Mouse (Mus musculus) brain, embryonic 14.5 days (tissue): ENCODE data around the gene Yif1b.

ENCODE experiments used
- CTCF ChIP-seq: fragments of 200-500 bp; IDR thresholded peaks from 2 replicates; pipeline ENCODE4 v1.5.1; 2012; ENCODE audit warnings: inconsistent platforms, mild to moderate bottlenecking, moderate library complexity, borderline replicate concordance; ENCODE audit not compliant: insufficient read depth, insufficient read length; ENCODE audit errors: extremely low read depth
- POLR2A ChIP-seq: fragments of 200-500 bp; IDR thresholded peaks from 2 replicates; pipeline ENCODE4 v1.6.1; 2012; ENCODE audit warnings: mild to moderate bottlenecking, inconsistent platforms, borderline replicate concordance; ENCODE audit not compliant: poor library complexity, insufficient read depth, insufficient read length, severe bottlenecking; ENCODE audit errors: extremely low read depth

DNA sequence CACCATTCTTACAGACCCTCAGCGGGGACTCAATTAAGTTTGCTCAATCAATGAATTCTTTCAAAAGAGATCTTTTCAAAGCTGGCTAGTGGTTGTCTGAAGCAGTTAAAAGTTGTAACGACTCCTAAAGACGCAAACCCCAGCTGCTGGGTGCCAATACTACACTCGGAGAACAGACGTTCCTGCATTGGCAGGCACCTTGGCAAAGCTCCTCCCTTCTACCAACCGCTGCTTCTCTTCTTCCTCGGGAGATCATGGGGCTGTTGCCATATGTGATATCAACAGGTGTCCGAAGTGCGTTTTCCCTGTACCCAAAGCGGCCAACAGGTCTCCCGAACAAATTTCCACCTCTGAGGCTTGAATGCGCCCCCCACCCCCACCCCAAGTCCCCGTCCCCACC is 42.7 kb downstream of the Yif1b start:
- TF ChIP-seq CTCF: no peak
- TF ChIP-seq POLR2A: no peak
